Mouse (Mus musculus) C2C12 (cell line): ENCODE measurements around the gene Pou6f1. TPM values are rescaled to one million over a fixed set of nuclear protein-coding genes. Genes with fewer than 3 reads are reported as not detected.

Source experiments
- H3K27me3 ChIP-seq: one replicate; pipeline ENCODE4 v1.6.1; 2011; ENCODE audit not compliant: control insufficient read depth, insufficient read depth, insufficient read length
- H3K36me3 ChIP-seq: one replicate; pipeline ENCODE4 v1.6.1; 2011; ENCODE audit not compliant: control insufficient read depth, insufficient read depth
- H3K4me3 ChIP-seq: one replicate; pipeline ENCODE4 v1.5.1; 2011; ENCODE audit warnings: mild to moderate bottlenecking, control low read depth; ENCODE audit not compliant: poor library complexity, insufficient read depth, severe bottlenecking
- H3K79me2 ChIP-seq: one replicate; pipeline ENCODE4 v1.6.1; 2011; ENCODE audit not compliant: control insufficient read depth, insufficient read depth
- H3K79me3 ChIP-seq: one replicate; pipeline ENCODE4 v1.6.1; 2011; ENCODE audit warnings: low read depth, control low read depth
- H3ac ChIP-seq: one replicate; pipeline ENCODE3; 2011; ENCODE audit warnings: low read depth; ENCODE audit not compliant: control insufficient read depth, insufficient read length
- CEBPB ChIP-seq: IDR thresholded peaks from one replicate; pipeline ENCODE4 v1.6.1; 2011; ENCODE audit warnings: low read depth, mild to moderate bottlenecking, control low read depth, moderate library complexity
- CTCF ChIP-seq: IDR thresholded peaks from one replicate; pipeline ENCODE4 v1.5.1; 2011; ENCODE audit not compliant: control insufficient read depth, insufficient read depth, insufficient read length
- FOSL1 ChIP-seq: IDR thresholded peaks from one replicate; pipeline ENCODE4 v1.8.0; 2011; ENCODE audit warnings: mild to moderate bottlenecking, low read length; ENCODE audit not compliant: poor library complexity, insufficient read depth, severe bottlenecking
- MAX ChIP-seq: IDR thresholded peaks from one replicate; pipeline ENCODE4 v1.6.1; 2011; ENCODE audit warnings: mild to moderate bottlenecking, control low read depth
- MYOD1 ChIP-seq: IDR thresholded peaks from one replicate; pipeline ENCODE4 v1.6.1; 2011; ENCODE audit warnings: low read depth; ENCODE audit not compliant: control insufficient read depth, insufficient read length
- MYOG ChIP-seq: IDR thresholded peaks from one replicate; pipeline ENCODE4 v1.6.1; 2011; ENCODE audit not compliant: control insufficient read depth, insufficient read length; ENCODE audit errors: extremely low read depth
- USF1 ChIP-seq: IDR thresholded peaks from one replicate; pipeline ENCODE4 v1.6.1; 2011; ENCODE audit warnings: low read depth, mild to moderate bottlenecking, control low read depth, moderate library complexity
- polyA plus RNA-seq: library from polyadenylated mRNA; unstranded; fragments of >200 nt; fragmentation: generic; extraction: Trizol; gene quantifications from one replicate; pipeline ENCODE4 v1.2.1, GENCODE M21; 2012; ENCODE audit warnings: missing spikeins

Gene Pou6f1
- polyA plus RNA-seq, 1 experiment: 5.5 TPM

- no peak overlapping the region for H3ac ChIP-seq
- TF ChIP-seq CTCF: no peak
- no peak for TF ChIP-seq MYOD1
- no peak for TF ChIP-seq MAX
- TF ChIP-seq CEBPB: no peak
- TF ChIP-seq MYOG: no peak
- no peak for TF ChIP-seq USF1
- TF ChIP-seq FOSL1: no peak
- no peaks in the 10 kb centered on the region for H3K79me2 ChIP-seq
- no peaks in the 10 kb centered on the region for H3K27me3 ChIP-seq
- H3K36me3 ChIP-seq: no peaks in the 10 kb centered on the region
- no peaks in the 10 kb centered on the region for H3K79me3 ChIP-seq
- H3K4me3 ChIP-seq: no peak overlapping the region
These were observed 7.0 kb downstream of the Pou6f1 start for GRCm38 (mm10) chr15:100592817-100593216.

GRCm38 (mm10) chr15:100590436-100590835 lies 9.3 kb downstream of the Pou6f1 start:
- Histone ChIP-seq H3K36me3 (no peaks in the 10 kb centered on the region), H3K79me2 (no peaks in the 10 kb centered on the region), H3K27me3 (no peaks in the 10 kb centered on the region), H3K4me3 (no peak overlapping the region), H3ac (no peak overlapping the region), H3K79me3 (no peaks in the 10 kb centered on the region)
- no peak for TF ChIP-seq MYOG

- H3K79me3 ChIP-seq: no peaks in the 10 kb centered on the region
- no peaks in the 10 kb centered on the region for H3K36me3 ChIP-seq
- H3K79me2 ChIP-seq: no peaks in the 10 kb centered on the region
- no peak overlapping the region for H3ac ChIP-seq
- H3K4me3 ChIP-seq: no peak overlapping the region
- no peak for TF ChIP-seq CTCF
- TF ChIP-seq USF1: no peak
- TF ChIP-seq MAX: no peak
- no peak for TF ChIP-seq MYOG
- no peak for TF ChIP-seq MYOD1
- no peak for TF ChIP-seq CEBPB
- H3K27me3 ChIP-seq: no peaks in the 10 kb centered on the region
These were observed 11.5 kb downstream of the Pou6f1 start for GRCm38 (mm10) chr15:100588297-100588696.

- H3K79me2 ChIP-seq: no peaks in the 10 kb centered on the region
- H3K36me3 ChIP-seq: no peaks in the 10 kb centered on the region
- no peaks in the 10 kb centered on the region for H3K79me3 ChIP-seq
- H3ac ChIP-seq: no peak overlapping the region
- no peaks in the 10 kb centered on the region for H3K27me3 ChIP-seq
- H3K4me3 ChIP-seq: no peak overlapping the region
- TF ChIP-seq MYOD1: no peak
- TF ChIP-seq CTCF: no peak
- TF ChIP-seq MAX: no peak
- TF ChIP-seq FOSL1: no peak
- TF ChIP-seq USF1: no peak
- TF ChIP-seq CEBPB: no peak
- TF ChIP-seq MYOG: no peak
These were observed 12.6 kb downstream of the Pou6f1 start for GRCm38 (mm10) chr15:100587166-100587565.

- TF ChIP-seq CTCF (no peak), MAX (no peak), FOSL1 (no peak), MYOG (no peak), CEBPB (no peak), USF1 (no peak)
- Histone ChIP-seq H3K27me3 (no peaks in the 10 kb centered on the region), H3K79me2 (no peaks in the 10 kb centered on the region), H3ac (no peak overlapping the region), H3K4me3 (no peak overlapping the region), H3K36me3 (no peaks in the 10 kb centered on the region), H3K79me3 (no peaks in the 10 kb centered on the region)
These were observed 13.9 kb downstream of the Pou6f1 start for GRCm38 (mm10) chr15:100585931-100586330.

- Histone ChIP-seq H3K79me3 (no peaks in the 10 kb centered on the region), H3ac (no peak overlapping the region), H3K36me3 (no peaks in the 10 kb centered on the region), H3K4me3 (no peak overlapping the region), H3K27me3 (no peaks in the 10 kb centered on the region), H3K79me2 (no peaks in the 10 kb centered on the region)
- TF ChIP-seq USF1: no peak
- no peak for TF ChIP-seq FOSL1
- no peak for TF ChIP-seq MYOD1
- no peak for TF ChIP-seq MAX
- TF ChIP-seq CTCF: no peak
- TF ChIP-seq CEBPB: no peak
- TF ChIP-seq MYOG: no peak
These were observed 19.7 kb downstream of the Pou6f1 start for GRCm38 (mm10) chr15:100580108-100580507.
